Mouse (Mus musculus): Measurements from ENCODE around the gene Ccdc89.

DNA sequence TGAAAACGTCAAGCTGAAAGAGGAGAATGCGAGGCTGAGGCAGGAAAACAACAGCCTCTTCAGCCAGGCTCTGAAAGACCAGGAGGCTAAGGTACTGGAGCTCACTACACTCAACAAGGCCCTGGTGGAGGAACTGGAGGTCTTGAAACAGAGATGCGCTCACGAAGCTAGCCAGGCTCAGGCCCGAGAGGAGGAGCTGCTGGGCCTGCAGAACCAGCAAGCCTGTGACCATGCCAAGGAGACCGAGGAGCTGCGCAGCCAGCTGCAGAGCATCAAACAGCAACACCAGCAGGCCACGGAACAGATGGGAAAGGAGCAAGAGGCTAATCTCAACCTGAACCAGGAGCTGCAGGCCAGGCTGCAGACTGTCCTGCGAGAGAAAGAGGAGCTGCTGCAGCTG lies 629 bp downstream of the Ccdc89 start:
- TF ChIP-seq CTCF (IDR thresholded peaks at IDR 0.05; ENCODE audit: low read depth) (no peak), EP300 (IDR thresholded peaks at IDR 0.05; ENCODE audit: low read depth) (no peak)

Measured in liver, embryonic 14.5 days (tissue).